Mouse (Mus musculus) heart, adult 9 months (tissue): ENCODE measurements around the gene Mylk2.

ENCODE experiments used
- DNase-seq, 2 experiments: peaks; one replicate each; pipeline ENCODE4 v3.0.0; 2022; ENCODE audit warnings: low spot score in 2 of 2

The Mylk2 gene

GRCm38 (mm10) chr2:152913471-152913870, 2.3 kb downstream of the Mylk2 start:
- no peak for DNase-seq

- peak; percentile 80 to 90 for DNase-seq
Observed at GRCm38 (mm10) chr2:152914310-152915120, 3.4 kb downstream of the Mylk2 start.

- no peak for DNase-seq
Observed at GRCm38 (mm10) chr2:152915453-152915852, 4.3 kb downstream of the Mylk2 start.

GRCm38 (mm10) chr2:152916111-152916510, 5.0 kb downstream of the Mylk2 start:
- DNase-seq, result no peak

GRCm38 (mm10) chr2:152917671-152918070, 6.5 kb downstream of the Mylk2 start:
- DNase-seq, result no peak

GRCm38 (mm10) chr2:152922376-152922775, 11.2 kb downstream of the Mylk2 start:
- no peak for DNase-seq

GRCm38 (mm10) chr2:152923621-152924020, 12.5 kb downstream of the Mylk2 start:
- no peak for DNase-seq

GRCm38 (mm10) chr2:152924128-152924527, 13.0 kb downstream of the Mylk2 start:
- DNase-seq, result no peak

GRCm38 (mm10) chr2:152924543-152924942, 13.4 kb downstream of the Mylk2 start:
- DNase-seq, result no peak

- DNase-seq, result peak; percentile 90 to 91
Observed at GRCm38 (mm10) chr2:152925189-152925872, 14.2 kb downstream of the Mylk2 start.

GRCm38 (mm10) chr2:152926896-152927295, 15.7 kb downstream of the Mylk2 start:
- no peak for DNase-seq

- DNase-seq, result no peak
Observed at GRCm38 (mm10) chr2:152927371-152927770, 16.2 kb downstream of the Mylk2 start.

GRCm38 (mm10) chr2:152928219-152928987, 17.3 kb downstream of the Mylk2 start:
- DNase-seq, result no peak

- no peak for DNase-seq
Observed at GRCm38 (mm10) chr2:152928988-152929370, 17.8 kb downstream of the Mylk2 start.

GRCm38 (mm10) chr2:152930276-152930675, 19.1 kb downstream of the Mylk2 start:
- peak; percentile 74 to 86 for DNase-seq

- no peak for DNase-seq
Observed at GRCm38 (mm10) chr2:152931456-152932160, 20.5 kb downstream of the Mylk2 start.

- DNase-seq, result peak; percentile 67 to 72
Observed at GRCm38 (mm10) chr2:152933048-152933447, 21.9 kb downstream of the Mylk2 start, which contains the start of gene Foxs1. Foxs1 (minus strand) TSS chr2:152933208.

- peak in 1 of 2 experiments; percentile 68 for DNase-seq
Observed at GRCm38 (mm10) chr2:152933614-152934013, 22.5 kb downstream of the Mylk2 start.

- DNase-seq, result no peak
Observed at GRCm38 (mm10) chr2:152939846-152940245, 28.7 kb downstream of the Mylk2 start.

- no peak for DNase-seq
Observed at GRCm38 (mm10) chr2:152941106-152941505, 30.0 kb downstream of the Mylk2 start.

GRCm38 (mm10) chr2:152941776-152942175, 30.6 kb downstream of the Mylk2 start:
- DNase-seq, result no peak
